Mouse (Mus musculus) lung, postnatal 0 days (tissue): ENCODE data around the gene Zfp57.
A peak's percentile ranks its signal among the peaks of the same experiment; 100 is the strongest.

ENCODE experiments used
- CTCF ChIP-seq: IDR thresholded peaks from 2 replicates; pipeline ENCODE4 v1.5.1; 2016; ENCODE audit warnings: antibody characterized with exemption, mild to moderate bottlenecking
- EP300 ChIP-seq: IDR thresholded peaks from 2 replicates; pipeline ENCODE4 v1.6.1; 2016; ENCODE audit warnings: antibody characterized with exemption, mild to moderate bottlenecking, control low read depth

DNA sequence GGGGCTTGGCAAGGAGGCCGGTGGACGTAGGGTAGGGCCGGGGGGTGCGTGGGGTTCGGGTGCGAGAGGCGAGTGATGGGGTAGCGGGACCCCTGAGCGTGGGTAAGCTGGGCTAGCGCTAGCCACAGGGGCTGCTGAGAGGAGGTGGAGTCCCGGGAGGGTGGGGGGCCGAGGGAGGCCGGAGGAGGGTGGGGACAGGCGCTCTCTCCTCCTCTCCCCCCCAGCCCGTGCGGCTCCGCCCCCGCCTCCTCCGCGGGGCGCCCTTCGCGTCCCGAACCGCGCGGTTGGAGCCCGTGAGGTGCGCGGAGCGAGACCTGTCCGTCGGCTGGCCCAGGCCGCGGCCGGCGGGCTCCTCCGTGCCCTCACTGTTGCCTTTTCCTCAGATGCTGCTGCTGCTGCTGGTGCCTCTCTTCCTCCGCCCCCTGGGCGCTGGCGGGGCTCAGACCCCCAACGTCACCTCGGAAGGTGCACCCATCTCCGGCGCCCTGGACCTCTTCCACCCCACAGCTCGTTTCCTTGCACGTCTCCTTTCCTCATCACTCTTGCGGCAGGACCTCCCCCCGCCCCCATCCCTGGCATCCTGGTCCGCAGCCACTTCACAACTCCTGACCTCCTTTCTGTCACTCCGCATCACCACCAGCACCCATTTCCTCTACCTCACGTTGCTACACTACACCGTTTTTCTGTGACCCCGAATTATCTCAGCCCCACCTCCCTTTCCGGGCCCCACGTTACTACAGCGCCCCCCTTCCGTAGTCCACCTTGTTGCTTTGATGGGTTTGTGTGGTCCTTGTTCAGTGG is 45.5 kb downstream of the Zfp57 start:
- peak; percentile 34; the same call in 1 of the 2 replicates for TF ChIP-seq CTCF
- no peak for TF ChIP-seq EP300
